Mouse (Mus musculus) NIH3T3 (cell line): ENCODE results near the gene Sgcb.

Experiments
- DNase-seq: peaks from one replicate; pipeline ENCODE4 v3.0.0-alpha.2; 2012; ENCODE audit warnings: low read depth

The Sgcb gene

DNA sequence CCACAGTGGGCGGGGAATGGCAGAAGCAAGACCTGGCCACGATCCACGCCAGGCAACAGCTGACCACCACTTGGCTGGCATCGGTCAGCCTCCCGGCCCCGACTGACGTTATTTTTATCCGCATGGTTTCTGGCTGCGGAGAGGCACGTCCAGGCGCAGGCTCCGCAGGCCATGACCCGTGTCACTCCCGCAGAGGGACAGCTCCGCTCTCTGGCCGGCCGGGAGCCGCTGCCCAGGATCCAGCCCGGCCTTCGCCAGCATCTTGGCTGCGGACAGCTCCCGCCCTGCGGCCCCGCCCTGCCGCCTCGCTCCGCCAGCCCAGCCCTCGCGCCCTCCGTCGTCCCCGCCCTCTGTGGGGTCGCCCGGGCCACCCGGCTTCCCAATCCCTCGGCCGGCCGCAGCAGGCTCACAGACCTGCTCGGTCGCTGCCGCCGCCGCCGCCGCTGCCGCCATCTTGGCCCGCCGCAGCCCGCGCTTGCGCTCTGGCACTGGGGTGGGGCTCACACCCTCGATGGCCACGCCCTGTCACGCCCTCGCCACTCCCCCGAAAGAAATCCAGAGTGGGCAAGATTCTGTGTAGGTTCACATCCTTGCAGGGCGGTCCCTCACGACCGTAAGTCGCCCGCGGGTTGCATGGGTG, at the start of gene Sgcb:
Sgcb (minus strand) TSS at position 530 of the 640 bp plus-strand sequence.
- peak; percentile 87 for DNase-seq

DNA sequence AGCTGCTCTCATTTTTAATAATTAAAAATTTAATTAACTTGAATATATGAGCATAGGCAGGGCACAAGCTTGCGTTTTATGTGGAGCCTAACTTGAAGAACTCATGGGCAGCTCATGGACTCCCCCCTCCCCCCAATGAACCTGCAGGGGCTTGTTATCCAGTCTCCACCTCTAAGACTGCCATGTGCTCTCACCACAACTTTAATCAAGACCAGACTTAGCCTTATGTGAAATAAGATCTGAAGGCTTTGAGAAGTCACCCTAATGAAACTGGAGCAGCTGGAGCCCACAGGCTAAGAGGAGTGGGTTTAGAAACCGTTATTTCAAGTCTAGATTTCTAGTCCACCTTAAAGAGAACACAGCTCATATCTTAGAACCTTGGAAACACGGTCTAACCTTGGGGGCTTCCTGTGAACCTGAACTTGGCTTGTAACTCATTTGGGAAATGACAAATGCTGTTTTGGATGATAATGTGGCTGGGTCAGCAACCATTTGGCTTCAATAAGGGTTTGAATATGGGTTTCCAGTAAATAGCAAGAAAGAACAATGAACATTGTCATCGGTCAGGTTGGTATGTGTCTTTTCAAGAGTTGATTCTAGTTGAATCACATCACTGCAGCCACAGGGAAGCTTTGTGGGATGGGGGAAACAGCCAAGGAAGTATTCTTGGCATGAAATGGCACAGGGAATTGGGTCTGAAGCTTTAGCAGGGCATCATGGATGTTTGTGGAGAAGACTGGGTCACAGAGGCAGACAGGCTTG, 46.8 kb upstream of the Sgcb start:
- DNase-seq, result no peak

DNA sequence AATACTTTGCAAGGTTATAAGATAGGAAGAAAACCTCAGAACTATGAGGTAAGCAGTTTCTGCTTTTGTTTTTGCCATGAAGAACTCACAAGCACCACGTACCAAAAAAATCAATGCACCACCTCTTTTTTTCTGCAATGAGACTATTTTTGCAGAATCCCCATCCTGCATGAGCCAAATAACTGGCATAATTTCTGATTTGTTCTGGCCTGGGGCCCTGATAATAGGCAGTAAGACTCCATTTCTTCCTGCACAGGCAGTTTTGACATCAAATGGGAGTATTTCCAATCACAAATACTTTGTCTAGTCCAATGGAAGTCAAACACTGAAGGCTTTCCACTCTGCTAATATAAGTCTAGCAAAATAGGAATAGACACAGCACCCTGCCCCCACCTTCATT, 46.2 kb upstream of the Sgcb start:
- no peak for DNase-seq

DNA sequence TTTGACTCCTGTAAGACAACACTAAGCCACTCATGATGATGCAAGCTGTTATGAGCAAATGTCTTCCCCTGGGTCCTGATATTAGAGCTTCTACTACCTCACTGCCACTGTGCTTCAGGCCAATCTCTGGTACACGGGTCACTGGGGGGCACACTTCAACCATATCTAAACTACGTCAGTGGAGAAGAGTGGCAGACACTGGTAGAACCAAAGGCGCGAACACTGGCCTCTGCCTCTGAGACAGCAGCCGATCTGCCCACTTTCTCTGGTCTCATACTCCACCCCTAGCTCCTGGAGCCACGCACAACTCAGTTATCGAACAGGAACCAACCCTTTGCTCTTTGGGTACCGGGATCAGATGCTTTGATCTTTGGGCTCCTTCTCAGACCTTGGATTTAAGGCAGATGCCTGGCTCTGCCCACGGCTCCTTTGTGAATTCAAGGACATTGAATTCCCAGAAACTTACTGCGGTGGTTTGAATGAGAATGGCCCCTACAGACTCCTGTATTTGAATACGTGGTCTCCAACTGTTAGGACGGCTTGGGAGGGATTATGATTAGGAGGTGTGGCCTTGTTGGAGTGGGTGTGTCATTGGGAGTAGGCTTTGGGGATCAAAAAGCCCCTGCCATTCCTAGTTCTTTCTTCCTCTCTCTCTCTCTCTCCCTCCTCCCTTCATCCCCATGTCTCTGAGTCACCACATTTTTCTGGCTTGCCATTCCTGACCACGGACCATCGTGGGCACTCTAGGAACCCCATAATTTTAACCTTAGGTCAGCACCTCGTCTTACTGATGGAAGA, 44.3 kb upstream of the Sgcb start:
- peak; percentile 26 for DNase-seq

DNA sequence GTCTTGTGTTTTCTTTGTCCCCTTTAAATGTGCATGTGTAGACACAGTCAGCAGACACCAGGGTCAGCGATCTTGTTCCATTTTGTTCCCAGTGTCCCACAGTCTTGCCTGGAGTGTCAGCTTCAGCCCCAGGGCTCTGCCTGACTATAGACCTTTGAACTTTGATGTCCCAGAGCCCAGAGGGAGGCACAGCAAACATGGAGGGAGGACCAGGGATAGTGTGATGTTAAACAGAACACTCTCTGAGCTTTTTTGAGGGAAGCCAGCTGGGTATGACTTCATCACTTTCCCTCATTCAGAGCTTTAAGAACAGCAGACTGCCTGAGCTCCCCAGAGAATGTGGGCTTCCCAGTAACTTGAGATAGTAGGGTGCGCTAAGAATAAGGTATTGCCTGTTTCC, 42.6 kb upstream of the Sgcb start:
- no peak for DNase-seq

DNA sequence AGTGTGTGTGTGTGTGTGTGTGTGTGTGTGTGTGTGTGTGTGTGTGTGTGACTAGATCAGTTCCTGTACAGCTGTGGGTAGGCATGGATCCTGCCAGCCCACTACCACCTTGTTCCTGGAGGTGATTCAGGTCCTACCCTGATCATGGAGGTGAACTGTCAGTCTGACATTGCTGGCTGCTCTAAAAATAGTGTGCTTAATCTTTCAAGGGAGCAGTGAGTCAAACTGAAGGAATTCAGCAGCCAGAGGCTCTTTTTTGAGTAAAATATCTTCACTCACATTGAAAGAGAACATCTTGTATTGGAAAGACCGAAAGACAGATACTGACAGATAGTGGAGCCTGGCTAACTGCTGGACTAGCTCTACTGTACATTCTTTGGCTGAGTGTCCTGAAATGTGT, 41.0 kb upstream of the Sgcb start:
- DNase-seq, result peak; percentile 48

DNA sequence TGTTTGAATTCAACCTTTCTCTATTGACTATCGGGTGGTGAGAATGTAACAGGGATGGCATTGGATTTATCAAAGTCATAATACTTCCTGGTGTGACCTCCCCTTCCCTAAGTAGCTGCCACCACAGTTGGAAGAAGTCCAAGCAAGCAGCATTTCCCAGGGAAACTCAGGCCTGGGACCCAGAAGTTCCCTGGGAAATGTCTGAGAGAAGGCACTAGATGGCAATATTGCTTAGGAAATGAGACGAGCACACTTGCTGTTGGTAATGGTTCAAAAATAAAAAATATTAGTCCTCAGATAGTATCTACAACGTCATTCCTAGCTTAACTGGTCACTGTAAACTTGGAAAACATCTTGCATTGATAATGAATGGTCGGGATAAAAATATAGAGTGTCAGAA, 38.6 kb upstream of the Sgcb start:
- peak; percentile 73 for DNase-seq

DNA sequence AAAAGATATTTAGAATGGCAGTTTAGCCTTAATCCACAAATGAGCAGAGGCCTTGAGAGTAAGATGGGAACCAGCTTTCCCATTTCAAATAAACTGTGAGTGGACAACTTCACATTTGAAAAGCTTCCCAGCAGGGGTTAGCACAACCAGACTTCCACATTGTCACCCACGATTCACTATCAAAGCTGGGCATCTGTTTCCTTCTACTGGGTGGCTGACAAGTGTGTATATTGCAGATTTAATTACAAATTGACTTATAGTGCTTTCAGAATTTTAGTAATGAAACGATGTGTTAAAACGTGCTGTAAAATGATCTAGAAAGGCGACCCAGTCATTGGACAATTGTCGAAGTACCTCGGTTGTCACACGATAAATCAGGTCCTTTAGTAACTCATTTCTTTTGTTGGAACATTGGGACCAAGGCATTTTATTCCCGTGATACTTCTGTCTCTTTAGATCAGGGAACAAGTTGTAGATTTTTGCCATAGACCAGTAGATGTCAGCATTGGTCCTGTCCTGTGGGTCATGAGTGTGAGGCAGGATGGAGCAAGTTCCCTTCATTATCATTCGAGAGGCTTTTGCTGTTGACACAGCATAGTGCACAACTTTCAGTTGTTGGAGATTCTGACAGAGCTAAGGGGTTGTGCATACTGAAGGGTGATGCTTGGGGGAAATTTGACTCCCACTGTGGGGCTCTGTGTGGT, 36.3 kb upstream of the Sgcb start:
- DNase-seq, result peak; percentile 48

DNA sequence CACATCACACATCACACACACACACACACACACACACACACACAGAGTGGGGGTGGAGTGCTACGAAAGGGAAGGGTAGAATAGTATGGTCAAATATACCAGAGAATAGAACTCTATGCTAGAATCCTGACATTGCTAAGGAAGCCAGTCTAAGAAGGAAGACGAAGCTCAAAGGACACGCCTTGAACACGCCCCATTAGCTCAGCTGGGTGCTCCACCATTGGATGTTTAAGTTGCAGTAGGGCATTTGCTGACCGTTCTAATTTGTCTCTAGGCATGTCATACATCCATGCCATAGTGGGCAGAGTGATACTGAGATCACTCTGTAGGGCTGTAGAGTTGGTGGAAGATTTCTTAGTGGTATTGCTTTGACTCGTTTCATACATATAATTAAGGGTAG, 35.6 kb upstream of the Sgcb start:
- no peak for DNase-seq

DNA sequence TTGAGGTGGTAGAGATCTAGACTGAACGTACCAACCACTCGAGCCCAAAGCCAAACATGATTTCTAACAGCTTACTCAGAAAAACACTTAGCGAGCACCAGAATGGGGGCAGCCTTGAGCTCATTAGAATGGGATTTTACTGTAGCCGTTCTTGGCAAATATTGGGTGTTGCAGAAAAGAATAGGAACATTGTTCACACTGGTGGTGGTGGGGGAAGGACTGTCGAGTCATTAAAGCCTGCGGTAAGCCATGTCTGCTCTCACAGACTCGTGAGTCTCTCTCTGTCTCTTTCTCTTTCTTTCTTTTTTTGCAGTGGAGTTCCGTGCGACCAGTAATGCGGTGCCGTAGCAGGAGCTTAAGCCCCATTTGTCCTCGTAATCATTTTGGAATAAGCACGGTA, 29.0 kb upstream of the Sgcb start:
- DNase-seq, result no peak

DNA sequence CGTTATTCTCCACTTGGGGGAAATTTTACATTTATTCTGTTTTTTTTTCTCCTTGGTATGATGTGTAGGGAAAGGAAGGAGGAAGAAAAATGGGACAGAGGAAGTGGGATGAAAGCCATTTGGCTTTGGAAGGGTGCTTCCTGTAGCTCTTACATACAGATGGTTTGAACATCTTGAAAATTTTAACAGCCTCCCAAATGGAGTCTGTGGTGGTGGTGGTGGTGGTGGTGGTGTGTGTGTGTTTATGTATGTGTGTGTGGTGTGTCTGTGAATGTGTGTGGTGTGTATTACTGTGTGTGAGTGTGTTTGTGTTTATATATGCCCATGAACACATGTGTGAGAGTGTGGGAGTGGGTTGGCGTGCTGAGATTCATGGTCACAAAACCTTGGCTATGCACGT, 28.0 kb upstream of the Sgcb start:
- DNase-seq, result no peak

DNA sequence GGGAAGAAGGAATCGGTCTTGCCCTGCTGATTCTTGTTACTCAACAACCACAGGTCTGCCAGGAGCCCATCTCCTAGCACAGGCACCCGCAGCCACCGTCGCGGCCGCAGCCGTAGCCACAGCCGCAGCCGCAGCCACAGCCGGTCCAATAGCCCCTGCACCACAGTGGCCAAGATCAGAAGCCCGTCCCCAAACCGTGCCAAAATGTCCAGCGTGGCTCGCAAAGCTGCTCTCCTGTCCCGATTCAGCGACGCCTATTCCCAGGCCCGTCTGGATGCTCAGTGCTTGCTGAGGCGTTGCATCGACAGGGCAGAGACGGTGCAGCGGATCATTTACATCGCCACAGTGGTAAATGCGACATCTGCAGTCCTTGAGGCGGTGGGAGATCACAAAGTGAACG, 21.8 kb upstream of the Sgcb start:
- no peak for DNase-seq

DNA sequence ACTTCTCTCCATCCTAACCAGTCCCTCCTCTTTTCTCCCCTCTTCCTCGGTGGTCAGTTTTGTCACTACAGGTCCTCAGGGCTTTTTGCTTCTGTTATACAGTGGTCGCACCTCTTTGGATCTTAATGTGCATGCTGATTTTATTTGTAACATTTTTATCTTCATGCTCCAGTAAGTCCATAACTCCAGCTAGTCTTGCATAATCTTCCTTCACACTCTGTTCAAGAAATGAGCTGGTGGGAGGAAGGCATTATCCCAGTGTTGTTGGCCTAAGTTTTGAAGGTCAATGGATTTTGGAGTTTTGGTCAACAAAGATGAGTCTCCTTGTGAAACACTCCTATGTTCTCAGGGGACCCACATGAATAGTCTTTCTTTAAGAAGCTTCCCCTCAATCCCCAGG, 20.3 kb upstream of the Sgcb start:
- no peak for DNase-seq

DNA sequence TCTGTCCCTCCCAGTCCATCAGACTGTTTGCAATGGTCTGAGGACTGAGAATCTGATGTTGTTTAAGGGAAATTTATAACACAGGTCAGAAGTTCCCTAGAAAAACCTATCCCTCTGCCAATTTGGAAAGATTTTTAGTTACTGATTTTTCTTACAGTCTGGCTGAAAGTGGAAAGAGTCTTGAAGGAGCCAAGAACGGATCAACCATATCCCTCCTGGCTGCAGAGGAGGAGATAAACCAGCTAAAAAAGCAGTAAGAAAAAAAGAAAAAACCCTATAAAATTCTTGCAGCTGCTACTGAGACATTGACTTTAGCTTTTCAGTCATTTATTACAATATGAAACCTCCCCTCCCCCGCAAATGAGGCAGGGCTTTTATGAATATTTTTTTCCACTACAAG, 19.1 kb upstream of the Sgcb start:
- no peak for DNase-seq

DNA sequence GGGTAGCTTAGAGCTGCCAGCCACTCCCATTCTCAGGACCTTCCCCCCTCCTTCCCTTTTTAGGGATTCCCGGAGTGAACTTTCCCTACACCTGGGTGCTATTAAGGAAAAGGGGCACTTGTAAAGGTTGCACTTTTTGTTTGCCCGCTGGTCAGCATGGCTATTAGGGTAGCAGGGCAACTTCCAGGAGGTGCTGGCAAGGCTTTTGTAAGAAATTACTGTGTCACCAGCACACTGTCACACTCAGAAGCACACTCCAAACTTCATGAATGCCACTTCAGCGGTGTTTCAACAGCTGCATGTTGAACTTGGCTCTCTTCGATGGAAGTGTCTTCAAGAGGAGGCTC, 4.2 kb upstream of the Sgcb start:
- no peak for DNase-seq

DNA sequence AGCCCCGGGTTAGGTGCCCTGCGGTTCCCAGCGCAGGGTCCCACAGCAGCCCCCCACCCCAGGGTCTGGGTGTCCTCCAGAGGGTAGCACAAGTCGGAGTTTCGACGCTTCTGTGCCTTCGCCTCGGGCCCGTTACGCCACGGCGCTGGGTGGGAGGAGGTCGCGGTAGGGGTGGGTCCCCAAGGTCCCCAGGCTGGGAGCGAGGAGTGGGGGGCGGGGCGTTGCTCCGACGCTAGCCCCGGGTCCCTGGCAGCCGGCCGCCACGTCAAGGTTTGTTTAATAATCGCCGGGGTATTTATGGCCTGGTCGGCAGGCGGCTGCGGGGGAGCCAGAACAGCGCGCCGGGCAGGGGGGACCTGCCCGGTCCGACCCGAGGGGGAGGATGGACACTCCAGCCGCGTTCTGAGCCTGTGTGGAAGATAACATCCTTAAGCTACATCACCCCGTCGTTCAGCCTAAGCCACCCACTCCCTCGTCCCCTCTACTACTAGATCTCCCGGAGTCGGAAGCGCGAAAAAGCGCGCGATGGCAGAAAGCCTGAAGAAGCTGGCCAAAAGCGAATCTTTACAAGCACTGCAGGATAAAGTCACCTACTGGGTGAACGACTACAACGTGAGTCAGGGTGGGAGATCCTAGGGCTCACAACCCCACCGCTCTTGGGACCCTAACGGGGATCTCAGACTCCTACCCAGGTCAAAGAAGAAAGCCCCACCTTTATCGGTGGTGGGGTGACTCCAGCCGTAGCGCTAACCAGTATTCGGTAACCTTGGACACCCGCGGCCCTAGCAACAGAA, 3.7 kb upstream of the Sgcb start, which contains the start of gene Spata18:
Spata18 (plus strand) TSS at position 319 of the 794 bp plus-strand sequence.
- DNase-seq, result no peak

DNA sequence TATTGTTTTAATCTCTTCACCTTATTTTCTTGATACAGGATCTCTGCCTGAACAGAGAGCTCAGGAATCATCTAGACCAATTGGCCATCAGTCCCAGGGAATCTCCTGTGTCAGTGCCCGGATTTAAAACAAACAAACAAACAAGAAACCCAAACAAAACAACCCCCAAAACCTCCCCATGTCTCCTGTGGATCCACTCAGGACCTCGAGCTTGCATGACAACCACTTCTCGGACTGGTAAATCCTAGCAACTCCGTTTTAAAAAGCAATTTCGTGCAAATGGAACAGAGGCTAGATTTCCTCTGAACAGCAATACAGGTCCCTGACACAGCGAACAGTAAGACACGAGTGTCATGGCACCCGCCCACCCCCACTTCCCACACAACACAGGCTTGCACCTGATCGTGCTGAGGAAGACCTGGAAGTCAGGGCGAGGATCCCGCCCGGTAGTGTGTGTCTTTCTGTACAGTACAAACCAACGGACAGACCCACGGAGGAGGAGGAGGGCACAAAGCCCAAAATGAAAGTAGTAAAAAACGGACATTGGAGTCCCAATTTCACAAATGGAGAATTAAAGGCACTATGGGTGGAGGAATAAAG, 2.9 kb upstream of the Sgcb start:
- no peak for DNase-seq

DNA sequence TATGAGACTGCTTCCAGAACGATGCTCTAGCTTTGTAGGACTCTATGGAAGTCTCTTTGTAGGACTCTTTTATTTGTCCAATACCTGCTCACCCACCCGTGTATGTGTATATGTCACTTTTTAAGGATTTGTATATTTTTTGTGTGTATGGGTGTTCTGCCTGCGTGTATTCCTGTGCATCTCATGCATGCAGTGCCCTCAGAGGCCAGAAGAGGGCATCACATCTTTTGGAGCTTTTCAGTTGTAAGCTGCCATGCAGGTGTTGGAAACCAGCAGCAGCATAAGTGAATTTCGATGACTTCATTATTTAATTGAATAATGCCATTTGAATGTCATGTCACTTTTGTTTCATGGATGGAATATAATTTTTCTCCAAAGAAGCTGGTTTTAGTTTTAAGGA, 5.5 kb downstream of the Sgcb start:
- DNase-seq, result peak; percentile 44

DNA sequence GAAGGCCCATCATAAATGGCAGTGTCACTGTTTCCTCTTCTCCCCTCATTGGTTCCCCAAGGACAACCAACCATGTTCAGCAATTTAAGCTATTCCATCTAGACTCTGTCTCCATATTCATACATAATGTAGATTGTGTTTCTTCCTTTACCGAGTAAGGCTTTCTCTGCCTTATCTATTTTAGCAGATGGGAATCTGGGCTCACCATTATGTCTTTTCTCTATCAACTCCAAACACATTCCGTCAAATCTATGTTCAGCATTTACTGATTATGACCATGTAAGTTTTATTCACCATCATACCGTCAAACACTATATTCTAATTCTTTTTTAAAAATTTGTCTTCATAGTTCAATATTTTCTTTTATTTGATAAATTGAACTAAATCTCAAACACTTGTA, 6.5 kb downstream of the Sgcb start:
- DNase-seq, result no peak

DNA sequence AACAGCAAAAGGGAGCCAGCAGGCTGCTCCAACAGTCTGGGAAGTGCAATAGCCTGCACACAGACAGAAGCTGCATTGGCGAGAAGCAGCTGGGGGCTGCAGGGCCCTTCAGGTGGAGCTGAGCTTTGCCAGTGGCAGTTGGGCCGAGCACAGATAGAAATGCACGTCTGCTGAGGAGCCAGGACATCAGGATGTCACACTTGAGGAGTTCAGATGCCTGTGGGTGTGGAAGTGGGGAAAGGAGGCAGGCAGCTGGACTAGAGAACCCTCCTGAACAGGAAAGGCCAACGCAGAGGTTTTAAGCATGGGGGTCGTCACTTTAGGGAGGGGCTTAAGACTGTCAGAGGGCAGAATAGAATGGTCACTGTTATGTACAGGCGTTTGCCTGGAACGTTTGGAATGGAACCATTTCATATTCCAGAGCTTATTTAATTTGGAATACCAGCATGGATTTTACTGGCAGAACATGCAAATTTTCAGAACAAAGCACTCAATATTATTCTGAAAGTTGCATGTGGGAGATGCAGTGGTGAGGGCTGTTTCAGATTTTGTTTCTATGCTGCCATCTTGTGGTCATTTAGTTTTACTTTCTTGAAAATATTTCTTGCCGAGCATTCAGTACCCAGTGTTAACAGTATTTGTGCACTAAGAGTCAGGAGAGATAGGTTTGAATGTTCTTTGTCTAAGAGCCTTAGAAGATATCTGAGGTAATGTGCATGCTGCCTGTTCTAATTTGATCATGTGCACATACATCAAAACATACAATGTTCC, 10.1 kb downstream of the Sgcb start:
- peak; percentile 73 for DNase-seq
